Mouse (Mus musculus): ENCODE data around the gene Prss48.
"Not testable (repeated sequence)": the region's sequence is repeated elsewhere in the genome, so short reads cannot be mapped to it uniquely, and the experiment has no call there.

Gene Prss48

DNA sequence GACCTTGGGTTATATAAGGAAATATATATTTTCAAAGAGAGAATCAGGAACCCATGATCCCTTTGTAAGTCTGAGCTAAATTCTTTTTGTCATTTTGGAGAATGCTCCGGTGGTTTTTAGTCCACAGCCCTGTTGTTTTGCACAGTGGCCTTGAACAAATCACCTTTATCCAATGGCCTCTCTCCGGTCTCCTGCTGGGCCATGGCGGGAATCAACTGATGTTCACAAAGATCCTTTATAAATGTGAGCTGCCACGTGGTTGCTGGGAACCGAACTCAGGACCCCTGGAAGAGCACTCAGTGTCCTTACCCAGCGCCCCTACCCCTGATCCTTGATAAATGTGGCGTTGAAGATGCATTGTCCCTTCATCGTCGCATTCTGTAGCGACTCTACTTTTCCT lies 2.5 kb upstream of the Prss48 start:
- no peak for DNase-seq (ENCODE audit: low read depth, low spot score)

DNA sequence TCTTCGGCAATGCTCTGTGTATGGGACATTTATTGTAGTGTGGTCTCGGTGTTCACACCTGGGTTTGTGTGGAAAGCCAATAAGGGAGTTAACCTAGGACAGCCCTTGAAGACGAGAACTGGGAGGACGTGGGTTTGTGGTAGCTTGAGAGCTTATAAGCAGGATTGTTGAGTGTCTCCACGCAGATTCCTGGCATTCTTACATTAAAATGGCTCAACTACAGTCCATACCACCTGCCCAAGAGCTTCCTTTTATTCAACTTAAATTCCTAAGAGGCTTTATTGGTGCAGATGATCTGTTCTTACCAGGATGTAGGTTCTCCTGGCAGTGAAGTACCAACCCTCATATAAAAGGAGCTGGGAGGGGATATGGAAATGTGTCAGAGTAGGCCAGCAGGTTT lies 649 bp upstream of the Prss48 start:
- no peak for DNase-seq (ENCODE audit: low read depth, low spot score)

DNA sequence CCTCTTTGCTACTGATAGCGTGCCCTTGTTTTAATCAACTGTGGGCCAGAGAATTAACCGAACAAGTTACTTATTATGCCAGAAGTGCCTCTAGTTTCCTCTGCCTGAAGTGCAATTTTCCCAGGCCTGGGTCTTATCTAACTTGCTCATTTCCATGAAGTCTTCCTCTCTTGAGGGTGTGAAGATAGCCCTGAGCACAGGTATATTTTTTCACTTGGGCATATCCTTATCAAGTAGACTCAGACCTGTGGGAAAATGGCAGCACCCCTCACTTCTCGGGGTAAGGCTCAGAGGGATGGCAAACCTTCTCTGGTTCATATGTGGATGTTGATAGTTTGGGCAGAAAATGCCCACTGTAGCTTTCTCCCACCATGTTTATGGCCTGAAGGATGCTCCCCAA lies 1.0 kb downstream of the Prss48 start:
- no peak for DNase-seq (ENCODE audit: low read depth, low spot score)

DNA sequence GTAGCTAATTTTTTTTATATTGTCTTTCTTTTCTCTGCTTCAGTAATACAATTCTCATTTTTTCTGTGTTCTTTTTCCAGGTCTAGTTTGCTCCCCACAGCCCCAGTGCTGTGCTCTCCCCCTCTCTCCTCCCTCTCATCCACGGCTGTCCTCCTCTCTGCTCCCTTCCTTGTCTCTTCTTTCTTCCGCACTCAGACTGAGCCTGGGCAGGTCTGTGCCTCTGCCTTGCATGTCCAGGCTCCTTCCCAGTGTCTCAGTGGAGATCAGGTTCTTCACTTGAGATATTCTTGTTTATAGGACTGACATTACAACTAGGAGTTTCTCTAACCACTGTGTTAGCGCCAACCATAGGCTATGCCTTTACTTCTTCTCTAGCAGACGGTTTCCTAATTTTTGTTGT lies 7.6 kb downstream of the Prss48 start:
- DNase-seq (ENCODE audit: low read depth, low spot score): no peak

DNA sequence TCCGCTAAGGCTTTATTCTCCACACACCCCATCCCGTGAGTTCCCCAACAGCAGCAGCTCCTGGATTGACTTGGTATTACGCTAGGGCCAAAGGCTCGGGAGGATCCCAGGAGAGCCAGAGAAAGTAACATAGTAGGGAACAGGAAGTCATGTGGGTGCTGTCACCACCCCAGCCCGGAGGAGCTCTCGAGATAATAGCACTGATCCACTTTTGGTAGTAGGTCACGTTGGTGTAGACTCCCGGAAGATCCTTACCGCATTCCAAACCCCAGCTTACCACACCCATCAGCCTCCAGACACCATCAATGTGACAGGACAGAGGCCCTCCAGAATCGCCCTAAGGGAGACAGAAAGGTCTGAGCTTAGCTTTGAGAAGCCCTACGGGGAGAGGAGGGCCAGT lies 8.5 kb downstream of the Prss48 start:
- DNase-seq (ENCODE audit: low read depth, low spot score): no peak

DNA sequence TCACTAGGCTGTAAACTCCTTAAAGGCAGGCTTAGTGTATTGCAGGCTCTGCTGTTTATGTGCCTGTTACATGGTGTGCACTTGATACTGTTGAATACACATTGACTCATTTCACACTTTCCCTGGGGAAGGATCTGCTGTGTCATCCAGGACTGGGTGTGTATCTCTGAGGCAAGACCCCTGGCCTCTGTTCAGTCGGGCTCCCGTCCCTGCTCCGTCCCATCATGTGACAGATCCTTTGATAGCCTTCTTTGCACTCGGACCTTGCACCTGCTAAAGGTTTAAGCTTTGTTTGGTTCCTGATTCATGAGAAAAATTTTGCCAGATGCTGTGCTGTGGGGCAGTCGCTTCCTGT lies 10.5 kb downstream of the Prss48 start:
- DNase-seq (ENCODE audit: low read depth, low spot score): peak; percentile 54

DNA sequence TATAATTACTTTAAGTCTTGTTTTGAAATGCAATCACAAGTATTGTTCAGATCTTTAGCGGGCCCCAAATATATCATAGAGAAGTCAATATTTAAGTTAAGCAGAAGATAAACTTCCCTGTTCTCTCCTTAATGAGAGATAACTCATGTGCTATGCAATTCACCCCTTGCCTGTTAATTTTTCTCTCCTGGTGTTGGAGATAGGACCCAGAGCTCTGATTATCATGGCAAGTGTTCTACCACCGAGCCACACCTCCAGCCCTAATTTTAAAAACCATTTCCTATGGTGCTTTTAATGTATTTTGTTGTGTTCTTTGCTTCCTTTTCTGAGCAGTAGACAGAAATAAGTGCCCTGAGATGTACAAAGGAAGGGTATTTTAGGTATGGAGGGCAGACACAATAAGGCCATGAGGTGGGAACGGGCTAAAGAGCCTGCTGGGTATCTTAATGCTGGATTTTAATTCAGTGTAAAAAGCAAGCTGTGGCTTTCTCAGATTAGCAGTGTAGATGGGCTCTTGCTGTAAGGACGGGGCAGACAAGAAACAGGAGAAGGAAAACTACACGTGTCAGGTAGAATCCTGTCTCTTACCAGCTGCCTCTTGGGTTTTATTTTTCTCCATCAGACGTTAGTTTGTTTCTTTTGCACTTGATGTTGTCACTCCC lies 11.0 kb downstream of the Prss48 start:
- DNase-seq (ENCODE audit: low read depth, low spot score): peak; percentile 9

DNA sequence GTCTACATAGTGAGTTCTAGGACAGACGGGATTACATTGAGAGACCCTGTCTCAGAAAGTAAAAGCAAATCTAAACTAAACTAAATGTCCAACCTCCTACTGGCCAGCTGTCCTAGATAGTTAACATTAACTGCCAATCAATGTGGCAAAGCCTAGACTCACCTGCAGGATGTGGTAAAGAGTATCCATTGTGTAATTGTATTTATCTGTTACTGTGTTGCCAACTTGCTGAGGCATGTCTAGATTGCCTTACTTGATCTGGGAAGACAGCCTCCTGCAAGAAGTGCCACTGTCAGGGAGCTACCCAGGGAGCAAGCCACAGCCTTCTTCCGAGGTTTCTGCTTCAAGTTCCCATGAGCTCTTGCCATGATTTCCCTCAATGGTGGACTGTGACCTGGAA lies 15.1 kb downstream of the Prss48 start:
- no peak for DNase-seq (ENCODE audit: low read depth, low spot score)

DNA sequence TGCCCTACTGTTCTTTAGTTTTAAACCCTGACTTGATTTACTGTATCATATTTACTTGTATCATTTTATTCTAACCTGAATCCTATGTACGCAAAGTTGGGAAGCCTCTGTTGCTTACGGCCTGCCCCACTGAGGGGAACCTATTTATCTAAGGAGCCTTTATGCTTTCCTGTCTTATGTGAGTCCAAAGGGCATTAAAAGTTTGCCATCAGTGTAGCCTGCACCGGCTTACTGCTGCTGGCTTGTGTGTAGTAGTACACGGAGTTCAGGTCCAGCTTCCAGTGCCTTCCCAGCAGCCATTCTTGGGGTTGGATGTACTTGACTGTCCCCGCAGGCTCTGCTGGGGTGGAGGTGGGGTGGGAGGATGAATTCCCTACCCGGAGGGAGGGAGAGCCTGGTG lies 17.8 kb downstream of the Prss48 start:
- no peak for DNase-seq (ENCODE audit: low read depth, low spot score)

DNA sequence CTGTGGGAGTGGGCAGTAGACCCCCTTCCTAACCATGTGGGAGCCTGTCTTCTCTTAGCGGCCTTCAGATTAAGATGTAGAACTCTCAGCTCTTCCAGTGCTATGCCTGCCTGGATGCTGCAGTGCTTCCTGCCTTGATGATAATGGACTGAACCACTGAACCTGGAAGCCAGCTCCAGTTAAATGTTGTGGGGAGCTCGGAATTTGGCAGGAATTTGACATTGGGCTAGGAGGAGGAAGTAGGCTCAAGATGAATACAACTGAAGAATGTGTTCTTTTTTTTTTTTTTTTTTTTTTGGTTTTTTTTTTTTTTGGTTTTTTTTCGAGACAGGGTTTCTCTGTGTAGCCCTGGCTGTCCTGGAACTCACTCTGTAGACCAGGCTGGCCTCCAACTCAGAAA lies 20.5 kb downstream of the Prss48 start:
- not testable (repeated sequence) for DNase-seq (ENCODE audit: low read depth, low spot score)

DNA sequence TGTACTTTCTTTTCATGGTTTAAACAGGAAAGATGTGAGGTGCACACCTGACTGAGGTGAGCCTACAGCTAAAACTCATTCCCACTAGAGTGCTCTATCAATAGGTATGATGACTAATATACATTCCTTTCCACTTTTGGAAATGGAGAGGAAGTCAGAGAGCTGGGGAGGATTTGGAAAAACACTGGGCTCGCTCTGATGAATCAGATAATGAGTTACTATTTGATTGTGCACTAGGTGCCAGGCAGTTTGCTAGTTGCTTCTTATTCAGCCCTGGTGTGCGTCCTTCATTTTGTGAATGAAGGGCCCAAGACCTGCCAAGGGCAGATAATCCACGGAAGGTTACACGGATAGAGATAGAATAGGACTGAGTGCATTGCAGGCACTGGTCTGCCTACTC lies 22.3 kb downstream of the Prss48 start:
- no peak for DNase-seq (ENCODE audit: low read depth, low spot score)

DNA sequence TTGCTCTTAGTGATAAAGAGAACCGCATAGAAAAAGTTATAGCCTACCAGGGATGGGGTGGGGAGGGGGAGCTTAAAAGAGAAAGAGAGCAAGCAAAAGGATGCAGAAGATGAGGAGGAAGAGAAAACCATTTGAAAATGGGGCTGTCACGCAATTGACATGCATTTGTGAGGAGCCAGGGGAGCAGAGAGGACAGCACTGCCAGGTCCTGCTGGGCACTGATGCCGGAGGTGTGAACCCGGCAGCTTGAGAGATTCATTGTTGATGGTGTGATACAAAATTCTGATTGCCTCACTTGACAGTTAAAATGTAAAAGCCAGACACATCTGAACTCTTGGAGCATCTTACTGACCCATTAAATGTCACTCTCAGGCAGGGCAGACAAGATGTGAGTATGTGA lies 27.8 kb downstream of the Prss48 start:
- no peak for DNase-seq (ENCODE audit: low read depth, low spot score)

DNA sequence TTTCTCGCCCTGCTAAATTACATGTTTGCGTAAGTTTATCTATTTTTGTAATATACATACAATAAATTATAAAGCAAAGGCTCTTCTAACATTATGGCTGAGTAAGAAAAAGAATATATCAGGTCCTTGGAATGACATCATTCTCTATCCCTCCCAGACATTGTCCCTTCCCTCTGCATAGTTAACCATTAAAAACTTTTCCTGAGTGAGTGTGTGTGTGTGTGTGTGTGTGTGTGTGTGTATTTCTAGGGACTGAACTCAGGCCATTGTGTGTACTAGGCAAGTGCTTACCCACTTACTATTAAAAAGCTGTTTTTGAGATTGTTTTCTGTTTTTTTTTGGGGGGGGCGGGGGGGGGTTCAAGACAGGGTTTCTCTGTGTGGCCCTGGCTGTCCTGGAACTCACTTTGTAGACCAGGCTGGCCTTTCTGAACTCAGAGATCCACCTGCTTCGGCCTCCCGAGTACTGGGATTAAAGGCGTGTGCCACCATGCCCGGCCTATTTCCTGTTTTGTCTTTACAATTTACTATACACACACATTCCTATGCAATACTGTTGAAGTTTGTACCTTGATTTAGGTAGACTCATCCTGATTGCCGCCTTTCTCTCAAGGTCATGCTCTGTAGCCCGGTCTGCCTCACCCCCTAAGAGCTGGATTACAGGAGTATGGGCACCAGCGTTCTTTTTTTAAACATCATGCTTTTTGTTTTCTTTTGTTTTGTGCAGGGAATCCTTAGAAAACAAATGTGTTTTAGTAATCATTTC lies 28.7 kb downstream of the Prss48 start:
- DNase-seq (ENCODE audit: low read depth, low spot score): no peak

DNA sequence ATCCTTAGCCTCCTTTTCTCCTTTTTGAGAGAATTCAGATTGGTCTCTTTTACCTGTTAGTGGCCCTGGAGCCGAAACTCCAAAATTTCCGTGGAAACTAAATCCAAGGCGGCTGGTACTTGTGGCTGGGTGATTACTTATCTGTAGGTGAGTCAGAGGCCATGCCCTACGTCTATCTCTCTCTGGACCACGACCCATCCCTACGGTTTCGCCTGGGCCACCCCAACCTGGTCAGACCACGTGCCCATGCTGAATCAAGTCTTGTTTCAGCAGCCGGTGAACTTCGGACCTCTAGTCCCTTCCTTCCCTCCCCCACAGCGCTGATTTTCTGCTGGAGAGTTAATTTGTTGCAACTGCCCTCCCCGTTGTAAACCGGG lies 30.7 kb downstream of the Prss48 start:
- DNase-seq (ENCODE audit: low read depth, low spot score): no peak

DNA sequence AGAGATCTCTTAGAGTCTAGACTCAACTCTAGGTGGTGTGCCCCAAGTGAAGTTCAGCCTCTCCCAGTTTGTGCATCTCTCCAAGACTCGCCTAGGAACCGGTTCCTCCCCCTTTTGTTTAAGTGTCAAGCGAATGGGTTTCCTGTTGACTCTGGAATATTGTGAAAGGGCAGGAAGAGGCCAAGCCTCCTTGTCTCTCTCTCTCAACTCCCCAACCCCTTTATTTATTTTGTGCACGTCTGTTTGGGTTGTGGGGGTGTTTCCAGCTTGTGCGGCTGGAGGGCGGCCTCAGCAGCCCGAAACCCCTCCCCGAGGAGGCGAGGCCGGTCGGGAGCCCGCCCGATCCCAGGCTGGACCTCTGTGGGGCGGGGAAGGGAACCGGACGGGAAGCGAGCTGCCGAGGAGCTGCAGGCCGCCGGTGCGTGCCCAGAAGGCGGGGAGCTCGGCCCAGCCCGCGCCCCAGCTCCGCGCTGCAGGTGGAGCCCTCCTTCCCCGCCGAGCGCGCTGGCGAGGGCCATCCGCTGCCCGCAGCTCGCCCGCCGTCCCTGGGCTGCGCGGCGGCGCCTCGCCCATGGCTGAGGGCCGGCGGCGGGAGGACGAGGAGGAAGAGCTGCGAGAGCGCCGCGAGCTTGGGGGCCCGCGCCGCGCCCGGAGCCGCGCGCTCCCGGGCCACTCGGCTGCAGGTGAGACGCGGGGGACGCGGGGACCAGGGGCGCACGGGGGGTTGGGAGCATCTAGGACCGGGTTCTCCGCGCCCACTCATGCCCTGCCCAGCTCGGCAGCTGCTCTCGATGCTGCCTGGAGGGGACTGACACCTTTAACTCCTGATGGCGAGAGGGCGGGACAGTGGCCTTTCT lies 31.3 kb downstream of the Prss48 start, which contains the start of gene Sh3d19:
TSS of gene Sh3d19 (plus strand) at position 368 of the 857 bp plus-strand sequence.
- no peak for DNase-seq (ENCODE audit: low read depth, low spot score)

DNA sequence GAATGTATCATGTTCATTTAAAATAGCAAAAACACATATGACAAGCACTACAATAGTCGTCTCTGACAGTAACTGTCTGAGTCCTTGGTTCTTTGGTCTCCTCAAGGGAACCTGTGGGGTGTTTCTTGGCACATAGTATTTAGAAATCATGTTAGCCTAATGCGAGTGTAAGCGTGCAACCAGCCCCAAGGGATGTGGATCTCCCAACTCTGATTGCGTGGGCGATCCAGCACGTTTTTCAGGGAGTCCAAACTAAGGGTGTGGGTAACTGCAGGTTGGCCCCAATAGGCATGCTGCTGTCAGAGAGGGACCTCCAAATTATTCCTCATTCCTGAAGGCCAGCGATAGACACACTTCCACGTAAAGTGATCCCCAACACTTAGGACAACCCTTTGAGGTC lies 33.3 kb downstream of the Prss48 start:
- no peak for DNase-seq (ENCODE audit: low read depth, low spot score)

DNA sequence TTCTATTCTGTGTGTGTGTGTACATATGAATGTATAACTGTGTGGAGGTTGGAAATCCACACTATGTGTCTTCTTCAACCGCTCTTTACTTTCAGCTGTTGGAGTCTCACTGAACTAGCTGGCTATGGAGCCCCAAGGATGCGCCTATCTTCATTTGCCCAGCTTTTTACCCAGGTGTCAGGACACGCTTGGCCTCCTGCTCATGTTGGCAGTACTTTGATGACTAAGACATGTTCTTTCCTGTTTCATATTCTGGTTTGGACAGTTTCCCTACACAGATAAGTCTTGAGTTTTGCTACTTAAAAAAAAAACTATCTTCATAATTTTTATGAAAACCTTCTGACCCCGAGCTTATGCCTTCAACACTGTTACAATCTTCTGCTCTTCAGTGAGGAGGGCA lies 36.8 kb downstream of the Prss48 start:
- DNase-seq (ENCODE audit: low read depth, low spot score): no peak

DNA sequence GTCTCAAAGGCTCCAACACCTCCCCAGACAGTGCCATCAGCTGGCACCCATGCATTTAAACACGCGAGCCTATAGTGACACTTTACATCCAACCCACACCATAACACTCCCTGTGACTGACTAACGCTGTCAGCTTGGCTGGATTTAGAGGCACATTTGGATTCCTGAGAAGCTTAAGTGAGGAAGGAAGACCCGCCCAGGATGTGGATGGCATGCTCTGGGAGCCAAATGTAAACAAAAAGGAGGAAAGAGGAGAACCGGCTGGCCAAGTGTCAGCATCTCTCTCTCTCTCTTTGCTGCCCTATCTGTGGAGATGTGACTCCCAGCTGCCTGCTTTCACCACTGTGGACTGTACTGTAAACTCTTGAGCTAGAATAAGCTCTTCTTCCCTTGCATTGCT lies 41.2 kb downstream of the Prss48 start:
- DNase-seq (ENCODE audit: low read depth, low spot score): no peak

DNA sequence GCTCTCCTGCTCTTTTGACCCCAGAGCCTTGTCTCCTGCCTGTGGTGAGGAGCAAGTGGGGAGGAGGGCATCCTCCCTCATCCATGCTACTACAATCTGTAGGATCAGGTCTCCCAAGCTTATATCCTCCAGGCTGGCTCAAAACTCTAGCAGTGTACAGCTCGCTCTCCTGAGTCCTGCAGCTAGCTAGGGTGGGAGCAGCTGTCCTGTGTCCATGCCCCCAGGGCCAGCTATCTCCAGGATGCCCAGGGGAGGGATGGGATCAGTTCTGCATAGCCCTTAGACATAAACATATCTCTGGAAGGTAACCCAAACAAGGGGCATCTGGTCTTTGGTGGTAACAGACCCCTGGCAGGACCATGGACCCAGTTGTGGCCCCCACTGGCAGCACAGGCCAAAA lies 42.6 kb downstream of the Prss48 start:
- DNase-seq (ENCODE audit: low read depth, low spot score): no peak

DNA sequence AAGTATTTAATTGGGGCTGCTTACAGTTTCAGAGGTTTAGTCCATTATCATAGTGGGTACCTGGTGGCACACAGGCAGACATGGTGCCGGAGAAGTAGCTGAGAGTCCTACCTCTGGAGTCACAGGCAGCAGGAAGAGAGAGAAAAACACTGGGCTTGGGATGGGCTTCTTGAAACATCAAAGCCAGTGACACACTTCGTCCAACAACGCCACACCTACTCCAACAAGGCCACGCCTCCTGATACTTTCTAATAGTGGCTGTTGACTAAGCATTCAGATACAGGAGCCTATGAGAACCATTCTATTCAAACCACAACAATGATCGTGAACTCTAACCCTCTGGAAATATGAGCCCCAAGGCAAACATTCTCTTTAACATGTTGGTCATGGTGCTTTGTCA lies 46.6 kb downstream of the Prss48 start:
- no peak for DNase-seq (ENCODE audit: low read depth, low spot score)

DNA sequence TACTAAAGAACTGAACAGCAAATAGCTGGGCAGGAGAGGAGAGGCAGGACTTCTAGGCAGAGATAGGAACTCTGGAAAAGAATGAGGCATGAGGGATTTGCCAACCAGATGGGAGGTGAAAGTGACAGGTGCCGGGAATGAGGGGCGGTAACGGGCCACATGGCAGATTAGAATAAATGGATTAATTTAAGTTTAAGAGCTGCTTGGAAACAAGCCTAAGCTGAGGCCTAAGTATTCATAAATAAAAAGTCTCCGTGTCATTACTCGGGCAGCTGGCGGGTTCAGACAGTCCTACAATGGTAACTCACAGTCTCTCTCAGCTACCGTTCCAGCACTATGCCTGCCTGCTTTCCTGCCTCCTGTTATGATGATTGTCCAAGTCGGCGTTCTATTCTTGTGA lies 47.0 kb downstream of the Prss48 start:
- no peak for DNase-seq (ENCODE audit: low read depth, low spot score)

DNA sequence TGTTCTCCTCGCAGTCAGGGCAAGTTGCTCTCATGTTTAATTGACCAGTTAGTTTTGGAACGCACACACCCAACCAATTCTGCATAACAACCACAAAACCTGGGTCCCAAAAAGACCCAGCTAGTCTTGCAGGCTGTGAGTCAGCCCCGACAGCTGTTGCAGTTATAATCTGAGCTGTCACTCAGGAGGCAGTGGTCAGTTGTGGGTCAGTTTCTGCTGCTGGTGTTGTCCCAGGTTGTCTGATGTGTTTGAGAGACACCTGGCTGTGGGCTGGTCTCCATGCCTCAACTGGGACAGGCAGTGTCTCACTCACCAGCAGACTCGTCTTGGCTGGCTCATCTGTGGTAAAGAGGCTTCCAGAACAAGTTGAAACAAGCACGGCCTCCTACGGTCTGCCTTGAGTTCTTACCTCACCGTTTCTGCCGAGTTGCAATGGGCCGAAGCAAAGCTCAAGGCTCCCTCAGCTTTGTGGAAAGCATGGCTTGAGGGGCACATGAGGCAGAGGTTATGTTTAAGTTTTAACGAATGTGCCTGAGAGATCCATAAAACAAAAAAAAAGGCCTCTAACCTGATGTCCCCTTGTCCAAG lies 49.5 kb downstream of the Prss48 start:
- DNase-seq (ENCODE audit: low read depth, low spot score): no peak

All from c-Kit-negative CD71-positive TER-119-positive erythroid progenitor cells, embryonic 14.5 days (primary cell).